Mouse (Mus musculus) layer of hippocampus, adult 18-20 months (tissue): ENCODE results near the gene Vcl. TPM values are rescaled to one million over a fixed set of nuclear protein-coding genes. Genes with fewer than 3 reads are reported as not detected.

Experiments
- DNase-seq, 2 experiments: peaks; one replicate each; pipeline ENCODE4 v3.0.0; 2022; ENCODE audit warnings: low spot score in 2 of 2
- total RNA-seq, 2 experiments: library from RNA; stranded (reverse); gene quantifications; 2 replicates each; pipeline ENCODE4 v1.2.3; 2021

The Vcl gene
- total RNA-seq, 2 experiments from 2014 or later = 28.2 to 32.5 TPM

DNA sequence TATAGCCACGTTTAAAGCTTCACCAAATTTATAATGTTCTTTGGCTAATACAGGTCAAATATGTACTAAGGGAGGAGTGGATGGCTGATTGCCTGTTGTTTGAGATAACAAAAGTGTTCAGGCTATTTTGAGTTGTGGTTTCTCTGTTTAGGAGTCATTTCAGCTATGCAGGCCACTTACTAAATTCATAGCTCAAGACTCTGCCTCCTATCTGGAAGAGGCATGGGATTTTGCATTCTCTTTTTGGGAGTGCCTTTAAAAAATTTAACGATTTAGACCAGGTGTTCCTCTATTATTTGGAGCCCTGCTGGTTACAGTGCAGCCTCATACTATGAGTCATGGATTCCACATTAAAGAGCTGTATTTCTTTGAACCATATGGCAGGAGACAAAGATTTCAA is 9.2 kb downstream of the Vcl start:
- DNase-seq = peak in 1 of 2 experiments; percentile 17

DNA sequence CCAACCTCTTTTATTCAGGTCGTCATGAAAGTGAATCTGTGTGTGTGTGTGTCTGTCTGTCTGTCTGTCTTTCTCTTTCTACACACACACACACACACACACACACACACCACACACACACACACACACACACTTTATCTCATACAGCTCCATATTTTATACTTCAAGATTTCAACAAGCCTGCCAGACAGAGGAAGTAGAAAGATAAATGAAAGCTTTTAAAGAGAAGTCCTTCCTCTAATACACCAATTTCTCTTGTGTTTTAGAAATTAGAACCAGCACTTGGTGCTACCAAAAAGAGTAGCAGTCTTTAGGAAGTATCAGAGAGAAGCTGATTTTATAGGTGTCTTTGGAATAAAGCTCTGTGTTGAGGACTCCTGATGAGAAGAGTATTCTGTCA is 9.7 kb downstream of the Vcl start:
- DNase-seq = no peak

DNA sequence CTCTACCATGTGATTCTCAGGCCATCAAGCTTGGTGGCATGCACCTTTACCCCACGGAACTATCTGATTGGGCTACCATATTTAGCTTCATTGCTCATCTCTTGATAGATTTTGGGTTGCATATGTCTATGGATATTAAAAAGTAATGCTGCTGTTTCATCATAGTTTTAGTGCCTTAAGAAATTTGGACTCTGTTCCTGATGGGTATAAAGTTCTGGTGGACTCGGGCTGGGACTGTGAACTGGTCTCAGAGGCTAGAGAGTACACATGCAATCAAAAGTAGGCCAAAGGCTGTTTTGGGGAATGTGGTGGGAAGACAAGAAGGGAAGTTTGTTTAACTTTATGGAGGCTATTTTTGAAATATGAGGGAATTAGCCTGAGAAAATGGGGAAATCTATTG is 16.1 kb downstream of the Vcl start:
- DNase-seq = no peak

DNA sequence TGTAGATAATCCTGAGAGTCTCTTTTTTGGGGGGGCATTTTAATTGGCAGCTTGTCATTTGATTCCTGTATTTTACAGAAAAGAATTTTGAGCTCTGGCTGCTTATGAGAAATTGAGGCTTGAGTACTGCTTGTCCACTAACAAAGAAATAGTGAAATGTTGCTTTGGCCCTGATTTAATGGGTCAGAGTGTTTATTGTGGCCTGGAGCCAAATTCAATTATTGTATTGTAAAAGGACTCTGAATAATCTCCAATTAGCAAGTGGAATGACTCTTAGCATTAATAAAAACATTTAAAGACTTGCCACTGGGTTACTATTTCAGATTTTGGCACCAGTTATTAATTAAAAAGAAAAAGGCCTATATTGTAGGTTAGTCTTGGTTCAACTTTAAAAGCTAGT is 26.8 kb downstream of the Vcl start:
- no peak for DNase-seq

DNA sequence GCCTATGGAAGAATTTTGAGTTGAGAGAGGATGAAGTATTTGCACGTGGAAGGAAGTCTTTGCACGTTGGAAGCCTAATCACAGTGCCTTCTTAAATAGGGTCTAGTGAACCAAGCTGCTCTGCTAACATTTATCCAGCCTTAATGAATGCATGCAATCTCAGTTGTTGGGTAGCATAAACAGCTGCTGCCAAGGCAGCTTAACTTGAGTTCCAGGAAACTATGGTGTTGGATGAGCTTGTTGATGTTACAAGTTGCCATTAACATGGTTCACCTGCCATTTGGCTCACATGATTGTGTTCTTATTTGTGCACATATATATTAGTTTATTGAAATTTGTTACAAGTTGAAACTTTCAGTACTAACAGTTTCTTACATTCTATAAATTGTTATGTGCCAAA is 29.8 kb downstream of the Vcl start:
- DNase-seq = no peak

DNA sequence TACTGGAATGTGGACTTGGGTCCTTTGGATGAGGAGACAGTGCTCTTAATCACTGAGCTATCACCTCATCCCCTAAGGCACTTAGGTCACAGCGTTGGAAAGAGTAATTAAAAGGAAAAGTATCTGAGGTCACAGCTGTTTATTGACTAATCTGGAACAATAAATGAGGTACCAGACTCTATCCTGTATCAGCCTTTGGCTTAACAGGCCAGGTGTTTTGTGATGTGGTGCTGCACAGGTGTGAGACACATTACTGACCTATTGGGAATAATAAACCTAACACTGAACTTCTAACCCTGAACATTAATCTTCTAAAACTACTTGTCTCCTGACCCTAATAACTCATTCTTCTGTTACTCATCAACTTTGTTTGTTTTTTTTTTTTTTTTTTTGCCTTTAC is 33.3 kb downstream of the Vcl start:
- no peak for DNase-seq

DNA sequence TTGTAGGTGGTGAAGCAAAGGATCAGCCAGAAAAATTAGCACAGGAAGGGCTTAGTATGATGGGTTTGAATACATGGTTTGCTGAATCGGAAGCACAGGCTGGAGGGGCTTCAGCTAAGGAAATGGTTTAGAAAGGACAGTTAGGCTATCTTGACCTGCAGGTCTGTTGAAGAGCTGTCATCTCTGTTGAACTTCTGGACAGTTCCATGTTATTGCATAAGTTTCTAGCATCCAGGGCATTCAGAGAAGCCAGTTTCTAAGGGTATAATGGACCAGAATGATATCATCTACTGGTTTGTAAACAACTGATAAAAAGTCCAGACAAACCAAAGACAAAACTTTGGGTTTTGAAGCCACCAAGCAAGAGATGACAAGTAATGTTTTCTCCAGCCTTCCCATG is 33.7 kb downstream of the Vcl start:
- no peak for DNase-seq

DNA sequence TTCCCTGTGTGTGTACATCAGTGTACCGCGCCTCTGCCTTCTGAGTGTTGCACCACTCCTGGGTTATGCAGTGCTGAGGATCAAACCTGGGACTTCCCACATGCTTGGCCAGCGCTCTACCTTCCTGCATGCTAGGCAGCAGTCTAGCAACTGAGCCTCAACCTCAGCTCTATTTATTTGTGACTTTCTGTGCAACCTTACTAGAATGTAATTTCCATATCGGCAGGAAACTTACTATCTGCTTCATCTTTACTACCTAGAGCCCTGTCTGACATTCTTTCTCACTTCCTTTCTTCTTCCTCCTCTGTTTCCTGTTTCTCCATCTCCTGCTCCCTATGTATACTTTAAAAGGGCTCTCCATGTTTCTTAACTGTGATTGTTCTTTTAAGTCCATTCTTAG is 34.7 kb downstream of the Vcl start:
- DNase-seq = no peak

DNA sequence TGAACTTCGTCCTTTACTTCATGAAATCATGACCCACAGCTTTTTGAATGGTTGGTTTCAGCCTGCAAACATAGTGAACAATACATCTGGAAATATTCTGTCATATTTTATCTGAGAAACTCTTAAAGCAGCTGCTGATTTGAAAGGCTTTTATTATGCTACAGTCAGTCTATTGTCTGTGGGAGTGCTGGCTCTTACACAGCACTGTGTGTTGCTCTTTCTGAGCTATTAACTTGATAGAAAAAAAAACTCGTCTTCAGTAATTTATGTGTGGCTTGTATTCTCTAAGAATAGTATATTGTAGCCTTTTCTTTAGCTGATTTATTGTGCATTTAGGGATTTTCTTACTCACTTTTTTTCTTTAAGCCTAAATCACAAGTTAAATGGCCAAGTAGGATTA is 35.1 kb downstream of the Vcl start:
- no peak for DNase-seq

DNA sequence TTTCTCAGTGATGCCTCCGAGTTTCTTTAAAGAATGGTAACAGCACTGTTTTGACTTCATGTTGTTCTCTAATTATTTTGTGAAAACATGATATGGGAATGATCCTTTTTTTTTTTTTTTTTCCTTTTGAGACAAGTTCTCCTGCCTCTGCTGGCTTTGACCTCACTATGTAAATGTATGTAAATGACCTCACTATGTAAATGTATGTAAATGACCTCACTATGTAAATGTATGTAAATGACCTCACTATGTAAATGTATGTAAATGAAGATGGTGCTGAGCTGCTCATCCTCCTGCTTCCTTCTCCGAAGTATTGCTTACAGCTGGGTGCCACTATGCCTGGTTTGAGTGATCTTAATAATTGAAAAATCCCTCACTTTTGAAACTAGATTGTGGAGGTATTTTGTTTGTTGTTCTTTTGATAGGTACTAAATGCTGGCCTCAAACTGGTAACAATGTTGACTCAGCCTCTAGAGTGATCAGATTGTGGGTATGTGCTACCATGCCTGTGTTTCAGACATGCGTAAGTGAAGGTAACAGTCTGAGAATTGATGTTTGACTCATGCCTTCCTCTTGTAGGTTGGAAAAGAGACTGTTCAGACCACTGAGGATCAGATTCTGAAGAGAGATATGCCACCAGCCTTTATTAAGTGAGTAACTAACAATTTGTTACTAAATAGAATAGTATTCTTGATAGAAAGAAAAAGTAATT is 37.9 kb downstream of the Vcl start:
- no peak for DNase-seq

DNA sequence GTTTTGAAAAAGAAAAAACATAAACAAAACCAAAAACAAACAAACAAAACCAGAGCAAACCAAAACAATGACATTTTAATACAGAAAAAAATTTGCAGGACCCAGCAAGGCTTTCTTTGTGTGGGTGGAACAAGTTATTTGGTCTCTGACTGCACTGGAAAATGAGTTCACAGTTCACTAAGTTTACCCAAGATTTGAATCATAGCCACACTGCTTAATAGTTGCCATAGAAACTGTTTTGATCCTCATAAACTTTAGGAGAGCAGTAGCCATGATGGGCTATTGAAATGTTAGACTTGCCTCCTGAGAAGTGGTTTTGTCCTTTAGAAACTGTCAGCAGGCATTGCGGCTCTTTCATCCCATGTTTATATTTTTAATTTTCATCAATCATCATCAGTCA is 39.9 kb downstream of the Vcl start:
- DNase-seq = no peak

DNA sequence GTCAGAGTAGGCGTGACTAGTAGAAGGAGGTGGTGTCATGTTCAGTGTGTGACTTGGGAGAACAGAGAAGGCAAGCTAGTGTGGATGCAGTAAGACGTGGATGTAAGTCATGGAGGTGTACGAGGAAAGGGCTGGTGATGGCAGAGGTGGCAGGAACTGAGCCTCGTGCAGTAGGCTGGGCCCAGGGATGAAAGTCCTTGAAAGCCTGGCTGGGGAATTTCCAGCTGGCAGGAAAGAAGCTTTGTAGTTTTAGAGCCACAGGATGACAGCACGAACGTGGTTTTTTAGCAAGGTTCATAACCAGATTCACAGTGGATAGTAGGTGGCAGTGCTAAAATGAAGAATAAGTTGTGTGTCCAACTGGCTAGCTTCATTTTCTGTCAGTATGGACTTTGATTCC is 41.2 kb downstream of the Vcl start:
- DNase-seq = no peak

DNA sequence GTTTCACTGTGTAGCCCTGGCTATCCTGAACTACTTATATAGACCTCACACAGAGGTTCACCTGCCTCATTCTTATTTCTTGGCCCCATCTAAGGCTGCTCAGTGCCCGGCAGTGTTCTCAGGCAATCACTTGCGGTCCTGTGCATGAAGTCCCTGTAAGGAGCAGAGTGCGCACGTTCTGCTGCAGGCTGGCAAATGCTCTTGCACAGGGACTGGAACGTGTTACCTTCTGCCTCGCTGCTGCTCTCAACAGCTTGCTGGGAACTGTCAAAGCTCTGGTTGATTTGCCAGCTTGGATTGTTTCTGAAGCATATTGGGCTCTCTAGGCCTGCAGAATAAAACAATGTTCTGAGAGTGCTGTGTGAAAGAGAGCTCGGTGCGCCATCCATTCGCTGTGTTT is 41.7 kb downstream of the Vcl start:
- DNase-seq = peak; percentile 57 to 88

DNA sequence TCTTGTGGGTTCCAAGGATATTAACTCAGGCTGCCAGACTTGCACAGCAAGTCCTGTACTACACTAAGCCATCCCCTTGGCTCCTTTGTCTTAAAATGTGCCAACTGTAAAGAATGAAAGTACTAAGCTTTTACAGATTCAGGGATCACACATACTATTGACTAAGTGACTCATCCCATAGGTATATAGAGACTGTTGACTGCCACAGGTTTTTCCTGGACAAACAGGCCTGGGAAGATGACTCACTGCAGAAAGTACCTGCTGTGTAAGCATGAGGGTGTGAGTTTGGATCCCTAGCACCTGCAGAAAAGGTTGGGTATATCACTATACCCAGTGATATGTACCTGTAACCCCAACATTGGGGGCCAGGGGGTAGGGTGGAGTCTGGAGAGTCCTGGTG is 44.6 kb downstream of the Vcl start:
- DNase-seq = no peak

DNA sequence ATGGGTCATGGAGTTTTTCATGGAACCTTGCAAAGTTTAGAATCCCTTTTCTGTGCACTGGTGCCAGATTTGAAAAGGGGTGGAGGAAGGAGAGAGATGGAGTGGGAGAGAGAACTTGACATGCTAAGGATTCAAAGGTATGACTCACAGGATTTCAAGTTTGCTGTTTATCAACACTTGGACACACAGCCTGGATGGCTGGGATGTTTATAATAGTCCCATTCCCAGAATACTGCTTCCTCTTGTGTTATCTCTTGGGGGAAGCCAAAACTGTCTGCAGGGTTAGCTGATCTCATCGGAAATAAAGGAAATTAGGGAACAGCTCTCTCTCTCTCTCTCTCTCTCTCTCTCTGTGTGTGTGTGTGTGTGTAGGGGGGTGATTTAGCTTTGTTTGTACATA is 47.5 kb downstream of the Vcl start:
- no peak for DNase-seq

DNA sequence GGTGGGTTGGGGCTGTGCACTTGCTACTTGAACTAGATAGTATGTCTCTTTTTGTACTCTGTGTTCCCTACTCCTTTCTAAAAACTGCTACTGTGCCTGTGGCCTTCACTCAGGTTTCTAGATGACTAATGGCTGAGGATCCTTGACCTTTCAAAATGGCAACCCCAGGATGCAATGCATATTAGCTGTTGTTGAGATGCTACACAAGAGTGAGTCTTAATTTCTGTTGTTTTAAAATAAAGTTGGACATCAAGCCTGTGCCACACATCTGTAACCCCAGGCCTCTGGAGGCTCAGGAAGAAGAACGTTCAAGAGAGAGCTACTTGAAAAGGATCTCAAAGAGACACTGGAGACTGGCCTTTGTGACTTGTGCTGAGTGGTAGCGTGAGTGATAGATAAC is 48.5 kb downstream of the Vcl start:
- no peak for DNase-seq

DNA sequence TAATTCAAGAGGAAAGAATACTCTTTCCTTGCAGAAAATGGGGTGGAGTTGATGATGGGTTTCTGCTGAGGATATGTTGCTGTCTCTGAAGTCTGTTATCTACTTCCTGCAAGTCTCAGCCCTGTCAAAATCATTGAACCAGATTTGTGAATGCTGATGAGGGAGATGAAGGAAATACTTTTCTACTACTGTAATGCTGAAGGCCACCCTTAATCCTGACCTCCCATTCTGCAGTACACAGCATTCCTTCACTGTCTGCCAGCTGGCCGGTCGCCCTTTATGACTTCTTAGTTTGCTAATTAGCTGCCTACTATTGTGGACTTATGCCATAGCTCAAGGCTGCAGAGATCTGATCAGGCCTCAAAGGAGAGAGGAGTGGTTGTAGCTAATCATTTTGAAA is 54.6 kb downstream of the Vcl start:
- peak in 1 of 2 experiments; percentile 47 for DNase-seq

DNA sequence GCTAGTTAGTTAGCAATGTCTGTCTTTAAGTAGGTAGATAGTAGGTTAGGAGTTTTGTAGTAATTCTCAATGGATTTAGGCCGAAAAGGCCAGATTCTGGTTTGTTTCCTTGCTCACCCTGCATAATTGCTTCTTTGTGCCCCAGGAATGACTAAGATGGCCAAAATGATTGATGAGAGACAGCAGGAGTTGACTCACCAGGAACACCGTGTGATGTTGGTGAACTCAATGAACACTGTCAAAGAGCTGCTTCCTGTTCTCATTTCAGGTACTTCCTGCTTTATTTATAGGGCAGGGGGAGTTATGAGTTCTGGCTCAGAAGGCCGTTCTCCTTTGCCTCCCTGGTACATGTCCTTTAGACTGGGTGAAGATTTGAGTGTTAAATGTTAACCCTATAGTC is 56.3 kb downstream of the Vcl start:
- no peak for DNase-seq

DNA sequence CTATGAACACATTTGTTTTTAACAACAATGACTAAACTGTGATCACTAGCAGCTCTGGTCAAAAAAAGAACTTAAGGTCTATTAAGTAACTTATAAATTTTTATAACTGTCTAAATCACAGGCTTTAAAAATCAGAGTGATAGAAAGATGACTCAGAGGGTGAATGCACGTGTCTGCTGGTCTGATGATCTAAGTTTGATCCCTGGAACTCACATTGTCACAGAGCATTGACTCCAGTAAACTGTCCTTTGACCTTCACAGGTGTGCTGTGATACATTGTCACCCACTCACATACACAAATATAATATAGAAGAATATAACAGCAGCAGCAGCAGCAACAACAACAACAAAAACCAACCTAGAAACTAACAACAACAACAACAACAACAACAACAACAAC is 62.3 kb downstream of the Vcl start:
- DNase-seq = no peak

DNA sequence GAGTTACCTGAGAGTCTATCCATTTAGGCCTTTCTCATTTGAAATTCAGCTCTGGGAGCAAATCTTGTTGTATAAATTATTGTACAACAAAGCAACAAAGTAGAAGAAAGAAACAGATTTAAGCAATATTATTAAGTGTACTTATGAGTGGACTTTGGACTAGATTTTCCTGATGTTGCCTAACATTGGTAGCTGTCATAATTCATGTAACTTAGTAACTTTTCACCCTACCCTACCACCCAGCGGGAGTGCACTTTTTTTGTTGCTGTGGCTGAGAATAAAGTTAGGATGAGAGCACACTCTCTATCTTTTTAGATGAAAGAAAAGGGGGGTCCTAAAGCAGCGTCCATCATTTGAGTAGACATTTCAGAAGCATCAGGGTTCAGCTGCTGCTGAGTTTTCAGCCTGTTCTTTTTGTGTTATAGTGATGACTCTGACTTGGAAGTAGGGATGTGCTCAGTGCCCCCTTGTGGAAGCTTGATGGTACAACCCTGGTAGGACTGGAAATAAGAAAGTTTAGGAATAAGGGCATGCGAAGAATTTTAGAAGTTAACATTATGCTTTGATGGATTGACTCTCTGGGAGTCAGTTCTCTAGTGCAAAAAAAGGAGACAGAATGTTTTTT is 64.0 kb downstream of the Vcl start:
- peak; percentile 23 to 72 for DNase-seq

DNA sequence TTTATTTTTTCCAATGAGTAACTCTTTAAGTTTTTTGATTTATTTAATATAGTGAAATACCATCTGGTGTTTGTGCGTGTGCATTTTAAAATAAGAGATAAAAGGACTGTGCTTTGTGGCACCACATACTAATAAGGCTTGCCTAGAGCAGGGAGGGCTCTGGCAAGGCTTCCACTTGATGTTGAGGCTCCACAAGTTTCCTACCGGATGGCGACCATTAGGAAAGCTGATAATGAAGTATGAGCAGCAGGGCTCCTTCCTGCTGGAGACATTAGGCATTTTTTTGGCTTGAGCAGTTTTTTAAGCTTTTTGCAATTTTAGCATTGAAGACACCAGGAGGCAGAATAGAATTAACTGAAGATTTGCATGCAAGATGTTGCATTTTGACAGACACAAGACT is 65.3 kb downstream of the Vcl start:
- DNase-seq = peak in 1 of 2 experiments; percentile 27

DNA sequence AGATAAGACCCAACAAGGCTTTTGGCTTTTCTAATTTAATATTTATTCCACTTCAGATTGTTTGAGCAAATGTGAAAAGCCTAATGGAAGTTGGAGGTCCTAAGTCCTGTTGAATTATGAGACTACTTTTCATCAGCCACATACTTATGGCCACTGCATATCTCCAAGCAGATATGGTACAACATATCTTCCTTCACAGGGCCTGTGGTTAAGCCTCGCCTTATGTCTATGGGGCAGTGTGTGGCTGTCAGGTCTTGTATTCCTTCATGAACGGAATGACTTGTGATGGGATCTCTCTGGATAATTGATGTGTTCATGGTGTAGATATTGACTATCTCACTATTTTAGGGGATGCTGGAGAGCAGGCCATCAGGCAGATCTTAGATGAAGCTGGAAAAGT is 66.3 kb downstream of the Vcl start:
- DNase-seq = no peak

DNA sequence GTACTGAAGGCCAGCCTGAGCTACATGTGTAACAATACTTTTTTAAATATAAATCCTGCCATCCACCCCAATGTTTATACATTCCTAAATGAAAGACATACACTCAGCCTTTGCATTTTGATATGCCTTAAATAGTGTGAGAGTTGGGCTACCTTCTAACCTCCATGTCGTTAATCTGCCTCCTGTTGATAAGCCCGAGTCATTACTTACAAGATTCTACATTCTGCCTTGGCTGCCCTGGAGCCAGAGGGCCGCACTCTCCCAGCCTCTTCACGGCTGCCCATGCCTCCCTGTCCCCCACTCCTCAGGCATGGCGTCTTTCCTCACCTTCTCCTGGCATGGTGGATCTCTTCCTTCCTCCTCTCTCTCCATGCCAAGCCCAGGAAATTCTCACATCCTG is 67.2 kb downstream of the Vcl start:
- DNase-seq = no peak
